Mouse (Mus musculus) liver, embryonic 18 days (tissue): ENCODE measurements around the gene Rprml. TPM values are rescaled to one million over a fixed set of nuclear protein-coding genes. Genes with fewer than 3 reads are reported as not detected.

Experiments
- polyA plus RNA-seq: library from polyadenylated mRNA; depleted of rRNA; stranded (reverse); fragments of >200 nt; gene quantifications from 2 replicates; pipeline ENCODE4 v1.2.3, GENCODE M21; 2012; rRNA removed

The Rprml gene
- 0.05 TPM in 1 of 2 replicates, not detected in the other for polyA plus RNA-seq

GRCm38 (mm10) chr11:103649301-103649982 lies at the start of gene Rprml:
Gene Rprml, plus strand, starts transcription at chr11:103649570.

GRCm38 (mm10) chr11:103621040-103621439 lies 28.3 kb upstream of the Rprml start, which contains the start of gene Gm884:
Gene Gm884, minus strand, starts transcription at chr11:103621140.

DNA sequence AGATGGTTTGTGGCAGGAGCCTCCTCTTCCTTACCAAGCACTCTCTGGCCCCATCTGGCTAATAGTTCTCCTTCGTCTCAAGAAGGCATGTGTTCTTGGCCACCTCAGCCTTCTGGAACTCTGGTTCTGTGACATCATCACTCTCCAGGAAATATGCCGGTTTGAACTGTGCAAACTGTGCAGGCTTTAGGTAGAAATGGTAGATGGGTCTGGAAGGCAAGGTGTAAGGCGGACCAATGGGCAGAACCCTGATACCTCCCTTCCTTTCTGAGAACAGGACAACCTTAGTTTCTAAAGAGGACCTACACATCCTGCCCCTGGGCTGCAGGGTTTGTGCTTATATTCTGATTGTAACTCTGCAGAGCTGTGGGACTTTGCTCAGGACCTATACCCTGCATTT lies 10.6 kb upstream of the Rprml start, which contains the start of gene Lyzl6:
Lyzl6 (minus strand) TSS at position 101 of the 400 bp plus-strand sequence.

GRCm38 (mm10) chr11:103697565-103698176 lies 48.3 kb downstream of the Rprml start, which contains the start of gene Gosr2:
Gene Gosr2, minus strand, starts transcription at chr11:103697898.

Other genes starting within 250 kb of the Rprml start
- gene Plekhm1, start 236.9 kb upstream of the Rprml start, polyA plus RNA-seq = 4.3 and 4.5 TPM in 2 replicates
- gene Lrrc37a, start 145.0 kb upstream of the Rprml start, polyA plus RNA-seq = not detected in 2 replicates
- gene Gm884, start 28.4 kb upstream of the Rprml start, polyA plus RNA-seq = not detected in 2 replicates
- not detected in 2 replicates for gene Lyzl6, start 10.7 kb upstream of the Rprml start, polyA plus RNA-seq
- 28.7 and 30.2 TPM in 2 replicates for gene Gosr2, start 48.3 kb downstream of the Rprml start, polyA plus RNA-seq
- 0.08 and 0.15 TPM in 2 replicates for gene Wnt9b, start 100.3 kb downstream of the Rprml start, polyA plus RNA-seq
- gene Wnt3, start 124.6 kb downstream of the Rprml start, polyA plus RNA-seq = not detected in 2 replicates